Mouse (Mus musculus) cerebellum, postnatal 14 days (tissue): ENCODE data around the gene Yif1a.

Source experiments
- DNase-seq, 2 experiments: peaks; one replicate each; pipeline ENCODE4 v3.0.0; 2021; ENCODE audit warnings: mixed read lengths in 2 of 2

Yif1a gene

GRCm38 (mm10) chr19:5122492-5122891, 34.2 kb downstream of the Yif1a start:
- DNase-seq: no peak

GRCm38 (mm10) chr19:5123241-5123640, 34.9 kb downstream of the Yif1a start:
- DNase-seq: peak in 1 of 2 experiments; percentile 44

GRCm38 (mm10) chr19:5124055-5124614, 35.8 kb downstream of the Yif1a start:
- DNase-seq: peak; percentile 79 to 80

GRCm38 (mm10) chr19:5129770-5130169, 41.4 kb downstream of the Yif1a start:
- DNase-seq: peak in 1 of 2 experiments; percentile 56

- no peak for DNase-seq
Observed at GRCm38 (mm10) chr19:5131237-5131636, 42.9 kb downstream of the Yif1a start.

- DNase-seq: peak; percentile 89 to 91
Observed at GRCm38 (mm10) chr19:5139640-5140039, 51.3 kb downstream of the Yif1a start.
